Mouse (Mus musculus) CH12.LX (cell line): ENCODE measurements around the gene Zfp61. TPM values are rescaled to one million over a fixed set of nuclear protein-coding genes. Genes with fewer than 3 reads are reported as not detected.

Source experiments
- DNase-seq: peaks from one replicate; pipeline ENCODE4 v3.0.0-alpha.2; 2013; ENCODE audit errors: extremely low read depth
- H3K27ac ChIP-seq: 2 replicates; pipeline ENCODE4 v1.5.1; 2012; ENCODE audit warnings: low read depth, mild to moderate bottlenecking, control low read depth, moderate library complexity; ENCODE audit not compliant: insufficient read depth
- H3K27me3 ChIP-seq: replicated peaks from 2 replicates; pipeline ENCODE3; 2012; ENCODE audit warnings: inconsistent platforms
- H3K36me3 ChIP-seq, 2 experiments: replicated peaks in 1 of 2; 2 replicates each; pipeline versions ENCODE3 to v1.6.1; 2012; ENCODE audit warnings: inconsistent platforms in 1 of 2, low read length in 1 of 2, mild to moderate bottlenecking in 1 of 2, mixed read lengths in 1 of 2, moderate library complexity in 1 of 2; ENCODE audit not compliant: control insufficient read depth in 1 of 2, insufficient read depth in 1 of 2
- H3K4me1 ChIP-seq, 2 experiments: 2 replicates each; pipeline ENCODE4 v1.6.1; 2012; ENCODE audit warnings: inconsistent platforms in 1 of 2, moderate library complexity in 1 of 2; ENCODE audit not compliant: insufficient read depth in 2 of 2, control insufficient read depth in 1 of 2
- H3K4me2 ChIP-seq: 2 replicates; pipeline ENCODE4 v1.6.1; 2012; ENCODE audit warnings: low read depth, mild to moderate bottlenecking, control low read depth; ENCODE audit not compliant: poor library complexity, insufficient read depth, severe bottlenecking
- H3K4me3 ChIP-seq, 3 experiments: fragments of 150-350 bp in 1 of 3; sonication (generic) in 1 of 3; replicated peaks in 1 of 3; 2 replicates each; pipeline versions ENCODE3 to v1.5.1; 2011 to 2012; ENCODE audit warnings: low read depth in 2 of 3, low read length in 2 of 3, mild to moderate bottlenecking in 2 of 3, moderate library complexity in 2 of 3, control low read depth in 1 of 3, improper control_type of control experiment in 1 of 3, inconsistent platforms in 1 of 3, mixed read lengths in 1 of 3; ENCODE audit not compliant: poor library complexity in 1 of 3
- H3K79me2 ChIP-seq: replicated peaks from 2 replicates; pipeline ENCODE4 v1.6.1; 2012; ENCODE audit warnings: mild to moderate bottlenecking, moderate library complexity; ENCODE audit not compliant: control insufficient read depth, poor library complexity, insufficient read depth, severe bottlenecking; ENCODE audit errors: extremely low read depth
- H3K9ac ChIP-seq: 2 replicates; pipeline ENCODE4 v1.6.1; 2012; ENCODE audit warnings: low read depth, mild to moderate bottlenecking, control low read depth, moderate library complexity; ENCODE audit not compliant: insufficient read depth
- H3K9me3 ChIP-seq: replicated peaks from 2 replicates; pipeline ENCODE3; 2012; ENCODE audit warnings: low read length, inconsistent platforms, mixed read lengths
- BHLHE40 ChIP-seq: IDR thresholded peaks from 2 replicates; pipeline ENCODE4 v1.6.1; 2011; ENCODE audit warnings: mild to moderate bottlenecking, low read depth, low read length, improper control_type of control experiment
- CHD2 ChIP-seq: IDR thresholded peaks from 2 replicates; pipeline ENCODE4 v1.6.1; 2011; ENCODE audit warnings: low read length, improper control_type of control experiment
- ETS1 ChIP-seq: conservative IDR thresholded peaks from 2 replicates; pipeline ENCODE4 v1.6.1; 2012; ENCODE audit warnings: low read depth, mild to moderate bottlenecking, inconsistent platforms, low read length, improper control_type of control experiment, moderate library complexity
- MXI1 ChIP-seq: IDR thresholded peaks from 2 replicates; pipeline ENCODE4 v1.6.1; 2011; ENCODE audit warnings: mild to moderate bottlenecking, low read depth, low read length, improper control_type of control experiment
- PAX5 ChIP-seq: IDR thresholded peaks from 2 replicates; pipeline ENCODE4 v1.6.1; 2012; ENCODE audit warnings: low read length, inconsistent platforms, mixed read lengths
- POLR2AphosphoS2 ChIP-seq: IDR thresholded peaks from 2 replicates; pipeline ENCODE4 v1.6.1; 2011; ENCODE audit warnings: low read depth, low read length, improper control_type of control experiment
- RAD21 ChIP-seq: IDR thresholded peaks from 2 replicates; pipeline ENCODE4 v1.6.1; 2011; ENCODE audit warnings: low read depth, mild to moderate bottlenecking, low read length, improper control_type of control experiment, moderate library complexity
- SIN3A ChIP-seq: IDR thresholded peaks from 2 replicates; pipeline ENCODE4 v1.6.1; 2012; ENCODE audit warnings: low read length, improper control_type of control experiment, inconsistent platforms
- TBP ChIP-seq: conservative IDR thresholded peaks from 2 replicates; pipeline ENCODE4 v1.6.1; 2011; ENCODE audit warnings: low read depth, low read length, improper control_type of control experiment
- UBTF ChIP-seq: IDR thresholded peaks from 2 replicates; pipeline ENCODE4 v1.6.1; 2012; ENCODE audit warnings: low read depth, mild to moderate bottlenecking, inconsistent platforms, low read length, improper control_type of control experiment, moderate library complexity
- USF1 ChIP-seq: IDR thresholded peaks from 2 replicates; pipeline ENCODE4 v1.6.1; 2014; ENCODE audit warnings: low read depth, mild to moderate bottlenecking, inconsistent platforms, low read length, improper control_type of control experiment
- ZC3H11A ChIP-seq: IDR thresholded peaks from 2 replicates; pipeline ENCODE4 v1.6.1; 2012; ENCODE audit warnings: low read depth, mild to moderate bottlenecking, inconsistent platforms, low read length, improper control_type of control experiment
- ZMIZ1 ChIP-seq: IDR thresholded peaks from 2 replicates; pipeline ENCODE4 v1.6.1; 2012; ENCODE audit warnings: low read depth, mild to moderate bottlenecking, inconsistent platforms, low read length, improper control_type of control experiment
- dilution Hi-C: fragments of 300-500 bp; cut with MboI; formaldehyde crosslinking; loops from 2 replicates; pipeline ENCODE4 v1.14.3; 2020; ENCODE audit warnings: low sequenced_read_pairs; ENCODE audit not compliant: extremely low pct_unique_long_range_greater_than_20kb, extremely low pct_ligation_motif_present
- in situ Hi-C: fragments of 300-500 bp; cut with MboI; formaldehyde crosslinking; loops from 3 replicates; pipeline ENCODE4 v1.14.3; 2019; ENCODE audit warnings: low sequenced_read_pairs, low pct_ligation_motif_present, low pct_unique_long_range_greater_than_20kb, mixed read lengths
- polyA plus RNA-seq: library from polyadenylated mRNA; unstranded; fragments of >175 nt; gene quantifications from 2 replicates; pipeline ENCODE4 v1.2.1, GENCODE M21; 2012; ENCODE audit warnings: low read depth; ENCODE audit not compliant: insufficient read length
- total RNA-seq, 2 experiments: library from RNA; depleted of rRNA; stranded (reverse); fragments of 300-350 nt in 1 of 2; fragments of >200 nt in 1 of 2; gene quantifications; 2 replicates each; pipeline ENCODE4 v1.2.3; 2012 to 2014

Zfp61 gene
- total and polyA plus RNA-seq, 3 experiments = 2.3 to 3.3 (median 3.2) TPM

GRCm38 (mm10) chr7:24253779-24254615 is 47.0 kb downstream of the Zfp61 start:
- Histone ChIP-seq H3K4me3 (no peak overlapping the region), H3K4me1 (no peaks in the 10 kb centered on the region; a peak in 1 of 4 replicates), H3K79me2 (no peaks in the 10 kb centered on the region), H3K9me3 (no peaks in the 10 kb centered on the region), H3K27ac (no peak overlapping the region), H3K9ac (no peak overlapping the region), H3K4me2 (no peak overlapping the region), H3K27me3 (peaks cover 11% of the 10 kb centered on the region), H3K36me3 (no peaks in the 10 kb centered on the region)
- in situ Hi-C loops (no loop called here), dilution Hi-C loops (no loop called here)
- no peak for DNase-seq
- TF ChIP-seq MXI1 = no peak
- TF ChIP-seq USF1 = no peak
- TF ChIP-seq BHLHE40 = no peak
- no peak for TF ChIP-seq ZMIZ1
- no peak for TF ChIP-seq POLR2AphosphoS2
- no peak for TF ChIP-seq SIN3A
- TF ChIP-seq RAD21 = no peak
- no peak for TF ChIP-seq ZC3H11A
- TF ChIP-seq TBP = no peak
- TF ChIP-seq CHD2 = no peak
- no peak for TF ChIP-seq PAX5
- TF ChIP-seq UBTF = no peak
- TF ChIP-seq ETS1 = no peak
- TF ChIP-seq, all 38 proteins: peak for 0

Other genes with a start within 250 kb of the Zfp61 start
Only the 20 nearest of the 22 such genes appear.
- gene Zfp180, start 219.3 kb downstream of the Zfp61 start, total RNA-seq (2012; rRNA removed) = 14.0 and 16.4 TPM in 2 replicates
- gene Zfp180, start 219.3 kb downstream of the Zfp61 start, total RNA-seq (2014; rRNA removed) = 12.6 and 14.5 TPM in 2 replicates
- gene Zfp180, start 219.3 kb downstream of the Zfp61 start, polyA plus RNA-seq = 11.4 TPM in 2 replicates
- gene Zfp112, start 188.9 kb downstream of the Zfp61 start, total RNA-seq (2012; rRNA removed) = 0.29 and 0.42 TPM in 2 replicates
- gene Zfp112, start 188.9 kb downstream of the Zfp61 start, total RNA-seq (2014; rRNA removed) = 0.46 and 0.55 TPM in 2 replicates
- 0.40 and 0.53 TPM in 2 replicates for gene Zfp112, start 188.9 kb downstream of the Zfp61 start, polyA plus RNA-seq
- 6.7 and 7.3 TPM in 2 replicates for gene Zfp235, start 167.1 kb downstream of the Zfp61 start, total RNA-seq (2012; rRNA removed)
- gene Zfp235, start 167.1 kb downstream of the Zfp61 start, total RNA-seq (2014; rRNA removed) = 5.6 and 5.9 TPM in 2 replicates
- 2.8 and 3.4 TPM in 2 replicates for gene Zfp235, start 167.1 kb downstream of the Zfp61 start, polyA plus RNA-seq
- not detected in 2 replicates for gene Zfp114, start 126.2 kb downstream of the Zfp61 start, total RNA-seq (2012; rRNA removed)
- gene Zfp114, start 126.2 kb downstream of the Zfp61 start, total RNA-seq (2014; rRNA removed) = not detected in 2 replicates
- not detected in 2 replicates for gene Zfp114, start 126.2 kb downstream of the Zfp61 start, polyA plus RNA-seq
- gene Zfp111, start 89.8 kb downstream of the Zfp61 start, total RNA-seq (2012; rRNA removed) = not detected in 2 replicates
- gene Zfp111, start 89.8 kb downstream of the Zfp61 start, total RNA-seq (2014; rRNA removed) = not detected in 2 replicates
- not detected in 2 replicates for gene Zfp111, start 89.8 kb downstream of the Zfp61 start, polyA plus RNA-seq
- gene Zfp109, start 63.7 kb downstream of the Zfp61 start, total RNA-seq (2012; rRNA removed) = not detected in 2 replicates
- not detected in 2 replicates for gene Zfp109, start 63.7 kb downstream of the Zfp61 start, total RNA-seq (2014; rRNA removed)
- not detected in 2 replicates for gene Zfp109, start 63.7 kb downstream of the Zfp61 start, polyA plus RNA-seq
- not detected in 2 replicates for gene Zfp108, start 46.4 kb downstream of the Zfp61 start, total RNA-seq (2012; rRNA removed)
- gene Zfp108, start 46.4 kb downstream of the Zfp61 start, total RNA-seq (2014; rRNA removed) = not detected in 2 replicates
- not detected in 2 replicates for gene Zfp108, start 46.4 kb downstream of the Zfp61 start, polyA plus RNA-seq
- 0.17 and 0.21 TPM in 2 replicates for gene Zfp93, start 30.8 kb downstream of the Zfp61 start, total RNA-seq (2012; rRNA removed)
- gene Zfp93, start 30.8 kb downstream of the Zfp61 start, total RNA-seq (2014; rRNA removed) = 0.28 and 0.30 TPM in 2 replicates
- 0.11 and 0.15 TPM in 2 replicates for gene Zfp93, start 30.8 kb downstream of the Zfp61 start, polyA plus RNA-seq
- gene Zfp94, start 15.4 kb upstream of the Zfp61 start, total RNA-seq (2012; rRNA removed) = 6.0 and 6.7 TPM in 2 replicates
- gene Zfp94, start 15.4 kb upstream of the Zfp61 start, total RNA-seq (2014; rRNA removed) = 4.5 and 5.8 TPM in 2 replicates
- gene Zfp94, start 15.4 kb upstream of the Zfp61 start, polyA plus RNA-seq = 3.3 and 4.7 TPM in 2 replicates
- gene Tescl, start 32.7 kb upstream of the Zfp61 start, total RNA-seq (2012; rRNA removed) = not detected in 2 replicates
- gene Tescl, start 32.7 kb upstream of the Zfp61 start, total RNA-seq (2014; rRNA removed) = not detected in 2 replicates
- gene Tescl, start 32.7 kb upstream of the Zfp61 start, polyA plus RNA-seq = not detected in 2 replicates
- not detected in 2 replicates for gene Lypd5, start 48.0 kb upstream of the Zfp61 start, total RNA-seq (2012; rRNA removed)
- not detected in 2 replicates for gene Lypd5, start 48.0 kb upstream of the Zfp61 start, total RNA-seq (2014; rRNA removed)
- gene Lypd5, start 48.0 kb upstream of the Zfp61 start, polyA plus RNA-seq = not detected in 2 replicates
- 7.6 and 10.5 TPM in 2 replicates for gene Kcnn4, start 69.0 kb upstream of the Zfp61 start, total RNA-seq (2012; rRNA removed)
- 12.9 and 14.3 TPM in 2 replicates for gene Kcnn4, start 69.0 kb upstream of the Zfp61 start, total RNA-seq (2014; rRNA removed)
- gene Kcnn4, start 69.0 kb upstream of the Zfp61 start, polyA plus RNA-seq = 8.2 and 10.6 TPM in 2 replicates
- gene Smg9, start 98.4 kb upstream of the Zfp61 start, total RNA-seq (2012; rRNA removed) = 19.1 and 20.5 TPM in 2 replicates
- gene Smg9, start 98.4 kb upstream of the Zfp61 start, total RNA-seq (2014; rRNA removed) = 16.9 and 19.9 TPM in 2 replicates
- gene Smg9, start 98.4 kb upstream of the Zfp61 start, polyA plus RNA-seq = 24.6 and 26.8 TPM in 2 replicates
- gene Irgc1, start 151.1 kb upstream of the Zfp61 start, total RNA-seq (2012; rRNA removed) = not detected in 2 replicates
- not detected in 2 replicates for gene Irgc1, start 151.1 kb upstream of the Zfp61 start, total RNA-seq (2014; rRNA removed)
- not detected in 2 replicates for gene Irgc1, start 151.1 kb upstream of the Zfp61 start, polyA plus RNA-seq
- gene Plaur, start 161.3 kb upstream of the Zfp61 start, total RNA-seq (2012; rRNA removed) = 0.13 and 0.29 TPM in 2 replicates
- gene Plaur, start 161.3 kb upstream of the Zfp61 start, total RNA-seq (2014; rRNA removed) = 0.69 and 0.72 TPM in 2 replicates
- gene Plaur, start 161.3 kb upstream of the Zfp61 start, polyA plus RNA-seq = 0.26 and 0.57 TPM in 2 replicates
- 0.38 and 0.59 TPM in 2 replicates for gene Cadm4, start 180.8 kb upstream of the Zfp61 start, total RNA-seq (2012; rRNA removed)
- gene Cadm4, start 180.8 kb upstream of the Zfp61 start, total RNA-seq (2014; rRNA removed) = 0.16 and 0.34 TPM in 2 replicates
- 0.36 and 0.56 TPM in 2 replicates for gene Cadm4, start 180.8 kb upstream of the Zfp61 start, polyA plus RNA-seq
- gene Zfp428, start 205.8 kb upstream of the Zfp61 start, total RNA-seq (2012; rRNA removed) = 11.1 and 14.1 TPM in 2 replicates
- 16.0 and 20.4 TPM in 2 replicates for gene Zfp428, start 205.8 kb upstream of the Zfp61 start, total RNA-seq (2014; rRNA removed)
- gene Zfp428, start 205.8 kb upstream of the Zfp61 start, polyA plus RNA-seq = 14.3 and 15.1 TPM in 2 replicates
- gene AC161166.1, start 211.2 kb upstream of the Zfp61 start, total RNA-seq (2012; rRNA removed) = 0.08 and 0.17 TPM in 2 replicates
- not detected in 2 replicates for gene AC161166.1, start 211.2 kb upstream of the Zfp61 start, total RNA-seq (2014; rRNA removed)
- gene AC161166.1, start 211.2 kb upstream of the Zfp61 start, polyA plus RNA-seq = 0.26 TPM in 1 of 2 replicates, not detected in the other
- gene Irgq, start 229.5 kb upstream of the Zfp61 start, total RNA-seq (2012; rRNA removed) = 8.7 and 10.1 TPM in 2 replicates
- 4.6 and 5.1 TPM in 2 replicates for gene Irgq, start 229.5 kb upstream of the Zfp61 start, total RNA-seq (2014; rRNA removed)
- 8.6 and 9.9 TPM in 2 replicates for gene Irgq, start 229.5 kb upstream of the Zfp61 start, polyA plus RNA-seq
- 6.1 and 6.4 TPM in 2 replicates for gene Pinlyp, start 244.9 kb upstream of the Zfp61 start, total RNA-seq (2012; rRNA removed)
- gene Pinlyp, start 244.9 kb upstream of the Zfp61 start, total RNA-seq (2014; rRNA removed) = 11.9 and 17.3 TPM in 2 replicates
- gene Pinlyp, start 244.9 kb upstream of the Zfp61 start, polyA plus RNA-seq = 6.6 and 7.4 TPM in 2 replicates